Mouse (Mus musculus) granulocyte monocyte progenitor cell, adult 5-6 weeks (primary cell): Measurements from ENCODE around the gene Adgrl1. TPM values are rescaled to one million over a fixed set of nuclear protein-coding genes. Genes with fewer than 3 reads are reported as not detected.
A peak's percentile ranks its signal among the peaks of the same experiment; 100 is the strongest.

Source experiments
- ATAC-seq: replicated peaks from 2 replicates; pipeline ENCODE4 v1.8.0; 2016; ENCODE audit warnings: mild to moderate bottlenecking, moderate TSS enrichment, inconsistent platforms; ENCODE audit not compliant: poor library complexity, severe bottlenecking
- total RNA-seq, 2 experiments: library from RNA; stranded (forward) in 1 of 2; stranded (reverse) in 1 of 2; fragments of 200-712, 200-1000 nt in 1 of 2; fragments of >200 nt in 1 of 2; fragmentation: Nextera tagmentation in 1 of 2; gene quantifications; 2 replicates each; pipeline ENCODE4 v1.2.3; 2014 to 2017

Gene Adgrl1
- total RNA-seq, 2 experiments from 2014 or later: 1.4 to 3.6 TPM

- no peak for ATAC-seq
These were observed 1.9 kb downstream of the Adgrl1 start for GRCm38 (mm10) chr8:83901566-83902485.

- no peak for ATAC-seq
These were observed 3.2 kb downstream of the Adgrl1 start for GRCm38 (mm10) chr8:83902961-83903666.

GRCm38 (mm10) chr8:83908583-83908982, 8.7 kb downstream of the Adgrl1 start:
- no peak for ATAC-seq

- no peak for ATAC-seq
These were observed 9.4 kb downstream of the Adgrl1 start for GRCm38 (mm10) chr8:83909311-83909710.

- ATAC-seq: no peak
These were observed 12.2 kb downstream of the Adgrl1 start for GRCm38 (mm10) chr8:83911809-83912731.

- no peak for ATAC-seq
These were observed 14.3 kb downstream of the Adgrl1 start for GRCm38 (mm10) chr8:83914232-83914631.

- no peak for ATAC-seq
These were observed 15.0 kb downstream of the Adgrl1 start for GRCm38 (mm10) chr8:83914860-83915259.

- no peak for ATAC-seq
These were observed 16.1 kb downstream of the Adgrl1 start for GRCm38 (mm10) chr8:83916015-83916414.

- ATAC-seq: no peak
These were observed 17.7 kb downstream of the Adgrl1 start for GRCm38 (mm10) chr8:83917566-83917965.

GRCm38 (mm10) chr8:83921558-83921957, 21.7 kb downstream of the Adgrl1 start:
- ATAC-seq: peak; percentile 58; the same call in 1 of the 2 replicates

- no peak for ATAC-seq
These were observed 22.8 kb downstream of the Adgrl1 start for GRCm38 (mm10) chr8:83922727-83923126.

- ATAC-seq: no peak
These were observed 24.7 kb downstream of the Adgrl1 start for GRCm38 (mm10) chr8:83924585-83924984.

GRCm38 (mm10) chr8:83926266-83926665, 26.4 kb downstream of the Adgrl1 start:
- no peak for ATAC-seq

- ATAC-seq: no peak
These were observed 34.3 kb downstream of the Adgrl1 start for GRCm38 (mm10) chr8:83934222-83934621.

- no peak for ATAC-seq
These were observed 35.1 kb downstream of the Adgrl1 start for GRCm38 (mm10) chr8:83934994-83935393.

GRCm38 (mm10) chr8:83935435-83935834, 35.5 kb downstream of the Adgrl1 start:
- ATAC-seq: no peak

- ATAC-seq: no peak
These were observed 37.7 kb downstream of the Adgrl1 start for GRCm38 (mm10) chr8:83937645-83938044.

- no peak for ATAC-seq
These were observed 38.4 kb downstream of the Adgrl1 start for GRCm38 (mm10) chr8:83938330-83938729.

- ATAC-seq: no peak
These were observed 41.3 kb downstream of the Adgrl1 start for GRCm38 (mm10) chr8:83941066-83941677.

GRCm38 (mm10) chr8:83942446-83942845, 42.5 kb downstream of the Adgrl1 start:
- ATAC-seq: no peak
